Mouse (Mus musculus): ENCODE data around the gene Plcb1. TPM values are rescaled to one million over a fixed set of nuclear protein-coding genes. Genes with fewer than 3 reads are reported as not detected.
A peak's percentile ranks its signal among the peaks of the same experiment; 100 is the strongest.

Plcb1 gene
- polyA plus RNA-seq, 1 experiment: 0.46 TPM

- H3K4me3 ChIP-seq (replicated peaks): peak overlapping the region; percentile 87
- H3K4me1 ChIP-seq: peaks cover 13% of the 10 kb centered on the region
- H3K27me3 ChIP-seq (replicated peaks): no peaks in the 10 kb centered on the region
- no peak for TF ChIP-seq FLI1 (IDR thresholded peaks at IDR 0.05; ENCODE audit: low read length)
- no peak for TF ChIP-seq GATA1 (IDR thresholded peaks at IDR 0.05; ENCODE audit: borderline replicate concordance, low read length)
- H3K9me3 ChIP-seq: no peaks in the 10 kb centered on the region
- no peaks in the 10 kb centered on the region for H3K36me3 ChIP-seq (replicated peaks; ENCODE audit: low read length)
These were observed 654.0 kb downstream of the Plcb1 start for GRCm38 (mm10) chr2:135439546-135440517.

- Histone ChIP-seq H3K36me3 (replicated peaks; ENCODE audit: low read length) (no peaks in the 10 kb centered on the region), H3K9me3 (no peaks in the 10 kb centered on the region), H3K27me3 (replicated peaks) (no peaks in the 10 kb centered on the region), H3K4me1 (no peaks in the 10 kb centered on the region), H3K4me3 (replicated peaks) (no peak overlapping the region)
- no peak for TF ChIP-seq FLI1 (IDR thresholded peaks at IDR 0.05; ENCODE audit: low read length)
- no peak for TF ChIP-seq GATA1 (IDR thresholded peaks at IDR 0.05; ENCODE audit: borderline replicate concordance, low read length)
These were observed 667.7 kb downstream of the Plcb1 start for GRCm38 (mm10) chr2:135453581-135453980.

GRCm38 (mm10) chr2:135454015-135454414 is 668.1 kb downstream of the Plcb1 start:
- H3K27me3 ChIP-seq (replicated peaks): no peaks in the 10 kb centered on the region
- no peak overlapping the region for H3K4me3 ChIP-seq (replicated peaks)
- H3K9me3 ChIP-seq: no peaks in the 10 kb centered on the region
- no peaks in the 10 kb centered on the region for H3K36me3 ChIP-seq (replicated peaks; ENCODE audit: low read length)
- TF ChIP-seq GATA1 (IDR thresholded peaks at IDR 0.05; ENCODE audit: borderline replicate concordance, low read length) (no peak), FLI1 (IDR thresholded peaks at IDR 0.05; ENCODE audit: low read length) (no peak)
- H3K4me1 ChIP-seq: no peaks in the 10 kb centered on the region

- H3K4me1 ChIP-seq: no peaks in the 10 kb centered on the region
- no peaks in the 10 kb centered on the region for H3K27me3 ChIP-seq (replicated peaks)
- no peaks in the 10 kb centered on the region for H3K9me3 ChIP-seq
- H3K36me3 ChIP-seq (replicated peaks; ENCODE audit: low read length): no peaks in the 10 kb centered on the region
- no peak overlapping the region for H3K4me3 ChIP-seq (replicated peaks)
- TF ChIP-seq GATA1 (IDR thresholded peaks at IDR 0.05; ENCODE audit: borderline replicate concordance, low read length) (no peak), FLI1 (IDR thresholded peaks at IDR 0.05; ENCODE audit: low read length) (no peak)
These were observed 668.6 kb downstream of the Plcb1 start for GRCm38 (mm10) chr2:135454455-135454854.

GRCm38 (mm10) chr2:135467895-135468294 is 682.0 kb downstream of the Plcb1 start:
- TF ChIP-seq GATA1 (IDR thresholded peaks at IDR 0.05; ENCODE audit: borderline replicate concordance, low read length) (no peak), FLI1 (IDR thresholded peaks at IDR 0.05; ENCODE audit: low read length) (no peak)
- no peaks in the 10 kb centered on the region for H3K4me1 ChIP-seq
- no peak overlapping the region for H3K4me3 ChIP-seq (replicated peaks)
- H3K9me3 ChIP-seq: no peaks in the 10 kb centered on the region
- no peaks in the 10 kb centered on the region for H3K27me3 ChIP-seq (replicated peaks)
- H3K36me3 ChIP-seq (replicated peaks; ENCODE audit: low read length): no peaks in the 10 kb centered on the region

GRCm38 (mm10) chr2:135474107-135474506 is 688.2 kb downstream of the Plcb1 start:
- Histone ChIP-seq H3K9me3 (no peaks in the 10 kb centered on the region), H3K4me3 (replicated peaks) (no peak overlapping the region), H3K4me1 (no peaks in the 10 kb centered on the region), H3K27me3 (replicated peaks) (no peaks in the 10 kb centered on the region), H3K36me3 (replicated peaks; ENCODE audit: low read length) (no peaks in the 10 kb centered on the region)
- no peak for TF ChIP-seq FLI1 (IDR thresholded peaks at IDR 0.05; ENCODE audit: low read length)
- TF ChIP-seq GATA1 (IDR thresholded peaks at IDR 0.05; ENCODE audit: borderline replicate concordance, low read length): no peak

GRCm38 (mm10) chr2:135485248-135485647 is 699.4 kb downstream of the Plcb1 start:
- H3K4me3 ChIP-seq (replicated peaks): no peak overlapping the region
- no peaks in the 10 kb centered on the region for H3K36me3 ChIP-seq (replicated peaks; ENCODE audit: low read length)
- no peaks in the 10 kb centered on the region for H3K27me3 ChIP-seq (replicated peaks)
- TF ChIP-seq FLI1 (IDR thresholded peaks at IDR 0.05; ENCODE audit: low read length) (no peak), GATA1 (IDR thresholded peaks at IDR 0.05; ENCODE audit: borderline replicate concordance, low read length) (no peak)
- H3K9me3 ChIP-seq: no peaks in the 10 kb centered on the region
- no peaks in the 10 kb centered on the region for H3K4me1 ChIP-seq

- Histone ChIP-seq H3K27me3 (replicated peaks) (no peaks in the 10 kb centered on the region), H3K4me3 (replicated peaks) (no peak overlapping the region), H3K36me3 (replicated peaks; ENCODE audit: low read length) (no peaks in the 10 kb centered on the region), H3K9me3 (no peaks in the 10 kb centered on the region), H3K4me1 (no peaks in the 10 kb centered on the region)
- no peak for TF ChIP-seq FLI1 (IDR thresholded peaks at IDR 0.05; ENCODE audit: low read length)
- TF ChIP-seq GATA1 (IDR thresholded peaks at IDR 0.05; ENCODE audit: borderline replicate concordance, low read length): no peak
These were observed 702.4 kb downstream of the Plcb1 start for GRCm38 (mm10) chr2:135488277-135488676.

- no peaks in the 10 kb centered on the region for H3K4me1 ChIP-seq
- no peak for TF ChIP-seq FLI1 (IDR thresholded peaks at IDR 0.05; ENCODE audit: low read length)
- TF ChIP-seq GATA1 (IDR thresholded peaks at IDR 0.05; ENCODE audit: borderline replicate concordance, low read length): no peak
- no peaks in the 10 kb centered on the region for H3K27me3 ChIP-seq (replicated peaks)
- H3K9me3 ChIP-seq: no peaks in the 10 kb centered on the region
- no peaks in the 10 kb centered on the region for H3K36me3 ChIP-seq (replicated peaks; ENCODE audit: low read length)
- no peak overlapping the region for H3K4me3 ChIP-seq (replicated peaks)
These were observed 703.3 kb downstream of the Plcb1 start for GRCm38 (mm10) chr2:135489127-135489526.

GRCm38 (mm10) chr2:135492777-135493176 is 706.9 kb downstream of the Plcb1 start:
- H3K4me3 ChIP-seq (replicated peaks): no peak overlapping the region
- no peaks in the 10 kb centered on the region for H3K36me3 ChIP-seq (replicated peaks; ENCODE audit: low read length)
- H3K27me3 ChIP-seq (replicated peaks): no peaks in the 10 kb centered on the region
- no peaks in the 10 kb centered on the region for H3K4me1 ChIP-seq
- H3K9me3 ChIP-seq: no peaks in the 10 kb centered on the region
- TF ChIP-seq FLI1 (IDR thresholded peaks at IDR 0.05; ENCODE audit: low read length): no peak
- TF ChIP-seq GATA1 (IDR thresholded peaks at IDR 0.05; ENCODE audit: borderline replicate concordance, low read length): no peak

Measured in megakaryocyte, embryonic 14.5 days (primary cell).